Mouse (Mus musculus): ENCODE data around the gene Zfp574.
A peak's percentile ranks its signal among the peaks of the same experiment; 100 is the strongest.

Zfp574 gene

GRCm38 (mm10) chr7:25112178-25112955 lies 40.0 kb downstream of the Zfp574 start:
- peak in 1 of 2 experiments; percentile 44 for DNase-seq (ENCODE audit: low spot score in 2 of 2)

DNA sequence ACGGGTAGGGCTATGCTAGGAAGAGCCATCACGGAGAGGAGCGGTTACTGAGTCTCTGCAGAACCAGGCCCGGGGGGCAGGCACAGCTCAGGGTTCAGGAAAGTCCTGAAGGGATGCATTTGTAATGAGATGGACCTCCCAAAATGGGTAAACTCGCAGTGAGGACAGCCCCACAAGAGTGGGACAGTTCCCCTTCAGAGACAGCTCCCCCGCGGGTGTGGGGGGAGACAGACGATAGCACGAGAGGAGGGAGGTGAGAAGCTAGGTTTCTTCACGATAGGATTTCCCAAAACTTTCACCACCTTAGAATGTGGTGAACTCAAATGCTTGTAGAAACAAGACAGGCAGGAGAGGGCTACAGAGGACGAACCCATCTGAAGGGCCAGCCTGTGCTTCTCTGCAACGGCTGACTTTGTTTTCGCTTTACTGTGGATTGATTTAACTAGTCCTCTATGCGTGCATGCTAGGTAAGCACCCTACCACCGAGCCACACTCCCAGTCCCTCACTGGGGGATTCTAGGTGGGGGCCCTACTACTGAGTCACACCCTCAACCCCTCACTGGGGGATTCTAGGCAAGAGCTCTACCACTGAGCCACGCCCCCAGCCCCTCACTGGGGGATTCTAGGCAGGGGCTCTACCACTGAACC lies 40.7 kb downstream of the Zfp574 start:
- no peak for DNase-seq (ENCODE audit: low spot score in 2 of 2)

GRCm38 (mm10) chr7:25120061-25120834 lies 47.9 kb downstream of the Zfp574 start:
- no peak for DNase-seq (ENCODE audit: low spot score in 2 of 2)

GRCm38 (mm10) chr7:25121240-25121786 lies 48.9 kb downstream of the Zfp574 start:
- DNase-seq (ENCODE audit: low spot score in 2 of 2) = no peak

GRCm38 (mm10) chr7:25125716-25126281 lies 53.4 kb downstream of the Zfp574 start:
- no peak for DNase-seq (ENCODE audit: low spot score in 2 of 2)

DNA sequence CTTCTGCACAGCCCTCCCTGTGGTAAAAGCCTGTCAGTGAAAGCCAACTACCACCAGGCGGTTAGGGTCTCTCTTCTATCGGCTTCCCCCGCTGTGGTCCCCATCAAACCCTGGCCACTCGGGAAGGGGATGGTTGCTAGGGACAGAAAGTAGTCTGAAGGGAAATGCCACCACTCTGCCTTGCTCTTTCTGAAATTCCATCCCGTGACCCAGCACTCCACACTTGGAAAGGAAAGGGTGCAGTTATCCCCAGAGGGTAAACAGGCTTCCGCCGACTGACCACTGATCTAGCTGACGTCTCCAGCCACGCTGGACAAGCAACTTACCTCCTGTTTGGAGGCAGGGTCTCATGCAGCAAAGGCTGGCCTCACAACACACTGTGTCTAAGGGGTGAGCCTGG lies 55.6 kb downstream of the Zfp574 start:
- no peak for DNase-seq (ENCODE audit: low spot score in 2 of 2)

- no peak for DNase-seq (ENCODE audit: low spot score in 2 of 2)
Measured at GRCm38 (mm10) chr7:25129390-25129979, 57.1 kb downstream of the Zfp574 start.

DNA sequence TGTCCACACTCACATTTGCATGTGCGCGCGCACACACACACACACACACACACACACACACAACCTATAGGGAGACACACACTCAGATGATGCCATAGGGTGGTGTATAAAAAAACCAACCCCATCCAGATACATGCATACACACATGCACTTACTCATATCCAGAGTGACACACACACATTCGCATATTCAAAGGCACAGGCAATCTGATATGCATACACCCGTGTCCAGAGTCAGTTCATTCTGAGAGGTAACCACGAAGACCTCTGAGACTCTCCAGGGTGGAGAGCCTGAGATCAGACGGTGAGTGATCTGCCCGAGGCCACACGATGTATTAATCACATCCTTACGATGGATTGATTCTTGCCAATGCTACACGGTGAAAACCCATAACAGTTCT lies 58.2 kb downstream of the Zfp574 start:
- no peak for DNase-seq (ENCODE audit: low spot score in 2 of 2)

DNA sequence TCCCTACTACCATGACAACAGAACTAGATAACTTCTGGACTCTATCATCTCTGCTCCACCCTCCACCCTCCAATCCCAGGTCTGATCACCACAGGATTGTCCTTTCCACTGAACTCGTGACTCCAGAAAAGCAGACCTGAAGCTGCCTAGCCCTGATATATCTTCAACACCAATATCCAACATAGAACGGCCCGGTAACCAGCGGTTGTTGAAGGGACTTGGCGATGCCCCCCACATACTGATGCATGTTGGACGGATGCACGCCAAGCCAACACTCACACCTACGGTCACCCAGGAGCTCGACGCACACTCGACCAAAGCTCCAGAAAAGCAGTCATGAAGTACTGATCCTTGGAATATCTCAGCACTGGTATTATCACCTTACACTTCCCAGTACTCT lies 58.9 kb downstream of the Zfp574 start:
- DNase-seq (ENCODE audit: low spot score in 2 of 2) = no peak

GRCm38 (mm10) chr7:25132318-25132960 lies 60.1 kb downstream of the Zfp574 start:
- no peak for DNase-seq (ENCODE audit: low spot score in 2 of 2)
